Comparison of ENCODE assay signal across 8 mouse cellular contexts in the genomic region with DNA sequence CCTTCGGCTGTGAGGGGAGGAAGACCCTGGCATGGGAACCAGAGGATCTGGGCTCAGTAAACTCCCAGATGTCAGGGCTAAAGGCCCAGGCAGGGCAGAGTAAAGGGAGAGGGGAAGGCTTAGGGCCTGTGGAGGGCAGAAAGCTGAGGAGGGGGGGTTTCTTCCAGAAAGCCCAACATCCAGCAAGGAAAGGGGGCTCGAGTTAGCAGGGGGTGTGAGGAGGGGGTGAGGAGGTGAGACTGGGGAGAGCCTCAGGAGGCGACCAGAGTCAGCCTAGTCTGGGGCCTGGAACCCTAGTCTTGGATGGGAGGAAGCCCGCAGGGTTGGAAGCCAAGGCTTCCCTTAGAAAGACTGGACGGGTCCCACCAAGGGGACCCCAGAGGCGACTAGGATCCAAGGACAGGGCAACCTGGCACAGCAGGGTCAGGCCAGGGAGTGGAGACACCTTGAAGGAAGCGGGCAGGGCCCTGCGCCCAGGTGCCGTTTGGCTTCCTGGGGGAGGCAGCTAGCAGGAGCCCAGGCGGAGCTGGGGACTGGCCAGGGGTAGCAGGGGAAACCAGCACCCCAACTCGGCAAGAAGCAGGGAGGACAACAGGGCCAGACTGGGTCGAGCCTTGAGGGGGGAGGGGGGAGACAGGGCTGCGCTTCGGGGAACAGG. TPM values are rescaled to one million over a fixed set of nuclear protein-coding genes. Genes with fewer than 3 reads are reported as not detected.
DNase-seq lines count a peak whose midpoint lies in the region; ATAC-seq and TF ChIP-seq lines count a peak whose summit lies in the region.

No protein-coding gene starts in this region.

- WGBS in heart, embryonic 15.5 days: 5% methylated on average over 14 of the region's 14 CpGs
- 12% methylated on average over 14 of the region's 14 CpGs for WGBS in forebrain, embryonic 11.5 days
- 8% methylated on average over 14 of the region's 14 CpGs for WGBS in liver, embryonic 14.5 days (ENCODE audit: insufficient replicate concordance)

- no peak for TF ChIP-seq EP300 in liver, embryonic 14.5 days (IDR thresholded peaks at IDR 0.05; ENCODE audit: low read depth)

- peak overlapping the region; percentile 94 for H3K9ac ChIP-seq in heart, embryonic 15.5 days
- H3K9ac ChIP-seq in ES-E14 (ENCODE audit: insufficient read depth, low read depth, low read length, poor library complexity, severe bottlenecking): peak overlapping the region; percentile 89
- H3K9ac ChIP-seq in forebrain, embryonic 11.5 days (ENCODE audit: low read length): peak overlapping the region; percentile 91
- peak overlapping the region; percentile 73 for H3K9ac ChIP-seq in liver, embryonic 14.5 days (replicated peaks)

- in situ Hi-C loops in ES-E14 (cut with MboI; ENCODE audit: low sequenced_read_pairs in 2 of 2, unreplicated experiment in 2 of 2): no loop called here

- no peak for DNase-seq in heart, postnatal 10 days
- DNase-seq in ES-E14 (ENCODE audit: low read depth, low spot score): no peak
- no peak for DNase-seq in forebrain, embryonic 11.5 days (ENCODE audit: low spot score)
- no peak for DNase-seq in liver, embryonic 14.5 days (ENCODE audit: low read depth in 3 of 3, low spot score in 3 of 3)
- DNase-seq in right cerebral cortex, adult 2 months (ENCODE audit: low spot score in 2 of 2): no peak
- DNase-seq in gastrocnemius, postnatal 25 days: no peak
- DNase-seq in adrenal gland, postnatal 4 days (ENCODE audit: low spot score in 2 of 2): no peak

- peaks cover 30% of the 10 kb centered on the region for H3K4me1 ChIP-seq in heart, embryonic 15.5 days (replicated peaks)
- H3K4me1 ChIP-seq in ES-E14 (ENCODE audit: control insufficient read depth in 2 of 2, insufficient read depth in 2 of 2, low read length in 2 of 2, poor library complexity in 1 of 2): peaks cover 0 to 27% of the 10 kb centered on the region in 2 experiments; a peak in 2 of 4 replicates
- no peaks in the 10 kb centered on the region; the same call in 1 of the 2 replicates for H3K4me1 ChIP-seq in forebrain, embryonic 11.5 days (replicated peaks; ENCODE audit: control insufficient read depth, insufficient read depth, low read length)
- 0 out of 4 replicates have a peak, but pooled peaks cover 0 to 2% of the 10 kb centered on the region in 2 experiments for H3K4me1 ChIP-seq in liver, embryonic 14.5 days (replicated peaks; ENCODE audit: control insufficient read depth in 2 of 2, insufficient read depth in 2 of 2, low read length in 1 of 2)

- no peaks in the 10 kb centered on the region for H3K27me3 ChIP-seq in heart, embryonic 15.5 days
- H3K27me3 ChIP-seq in forebrain, embryonic 11.5 days (ENCODE audit: control insufficient read depth, insufficient read depth, low read length): no peaks in the 10 kb centered on the region
- H3K27me3 ChIP-seq in liver, embryonic 14.5 days (ENCODE audit: control insufficient read depth, insufficient read depth, low read length): no peaks in the 10 kb centered on the region

- peak overlapping the region; percentile 82 for H3K27ac ChIP-seq in heart, embryonic 15.5 days
- H3K27ac ChIP-seq in ES-E14 (ENCODE audit: insufficient read depth, low read depth, low read length, poor library complexity, severe bottlenecking): 0 out of 2 replicates have a peak overlapping the region, but pooled peaks have one; percentile 1
- H3K27ac ChIP-seq in forebrain, embryonic 11.5 days (ENCODE audit: low read depth, low read length): peak overlapping the region; percentile 50; the same call in 1 of the 2 replicates
- H3K27ac ChIP-seq in liver, embryonic 14.5 days: no peak overlapping the region

- H3K4me2 ChIP-seq in heart, embryonic 15.5 days: peak overlapping the region; percentile 86
- peak overlapping the region; percentile 98 for H3K4me2 ChIP-seq in forebrain, embryonic 11.5 days (ENCODE audit: low read depth, low read length, severe bottlenecking)
- peak overlapping the region; percentile 85 for H3K4me2 ChIP-seq in liver, embryonic 14.5 days (ENCODE audit: low read depth)

- no peaks in the 10 kb centered on the region for H3K9me3 ChIP-seq in heart, embryonic 15.5 days (replicated peaks)
- H3K9me3 ChIP-seq in ES-E14 (ENCODE audit: control insufficient read depth, insufficient read depth, low read depth, low read length): no peaks in the 10 kb centered on the region
- no peaks in the 10 kb centered on the region for H3K9me3 ChIP-seq in forebrain, embryonic 11.5 days (ENCODE audit: control insufficient read depth, low read length)
- no peaks in the 10 kb centered on the region for H3K9me3 ChIP-seq in liver, embryonic 14.5 days (ENCODE audit: control insufficient read depth, low read length)

- H3K4me3 ChIP-seq in heart, embryonic 15.5 days: peak overlapping the region; percentile 93
- peak overlapping the region; percentile 94 to 99 for H3K4me3 ChIP-seq in ES-E14 (ENCODE audit: insufficient read depth in 1 of 2, low read depth in 1 of 2, low read length in 2 of 2, poor library complexity in 1 of 2, severe bottlenecking in 1 of 2)
- peak overlapping the region; percentile 97 for H3K4me3 ChIP-seq in forebrain, embryonic 11.5 days (ENCODE audit: low read depth, low read length)
- peak overlapping the region; percentile 73 to 78 for H3K4me3 ChIP-seq in liver, embryonic 14.5 days (ENCODE audit: insufficient read depth in 1 of 2, low read depth in 2 of 2, low read length in 2 of 2)

- intact Hi-C loops in heart, postnatal 10 days (cut with DNase I): loop anchor here (2.0 kb wide), 1 partner anchor 17 kb away; no protein-coding TSS in a partner anchor

- no peaks in the 10 kb centered on the region for H3K36me3 ChIP-seq in heart, embryonic 15.5 days
- H3K36me3 ChIP-seq in ES-E14 (ENCODE audit: control insufficient read depth, insufficient read depth, low read length, poor library complexity, severe bottlenecking): no peaks in the 10 kb centered on the region; the same call in 1 of the 2 replicates
- H3K36me3 ChIP-seq in forebrain, embryonic 11.5 days (ENCODE audit: control insufficient read depth, insufficient read depth, low read length): no peaks in the 10 kb centered on the region; the same call in 1 of the 2 replicates
- H3K36me3 ChIP-seq in liver, embryonic 14.5 days (replicated peaks; ENCODE audit: control insufficient read depth, insufficient read depth, low read depth): no peaks in the 10 kb centered on the region

- no peak; the same call in 1 of the 2 replicates for ATAC-seq in heart, embryonic 15.5 days (replicated peaks; ENCODE audit: insufficient number of reproducible peaks, insufficient read depth, low FRiP score, low read depth)
- no peak; the same call in 1 of the 2 replicates for ATAC-seq in forebrain, embryonic 11.5 days (replicated peaks; ENCODE audit: low FRiP score)
- 0 out of 2 replicates have a peak, but pooled peaks have one; percentile 3 for ATAC-seq in liver, embryonic 14.5 days (ENCODE audit: insufficient read depth)

- TF ChIP-seq CTCF in liver, embryonic 14.5 days (IDR thresholded peaks at IDR 0.05; ENCODE audit: low read depth): no peak

RNA-seq across cellular contexts. Expression of gene Mark4, which starts 1.1 kb away (rescaled TPM):
- 7.6 and 8.5 TPM in 2 replicates for polyA plus RNA-seq in heart, embryonic 15.5 days (2015; fragmentation: Nextera tagmentation; extraction: Ambion mirVana)
- 10 to 100 TPM; 26.6 to 26.8 TPM for total RNA-seq in heart, postnatal 10 days (2021)
- 9.9 and 10.3 TPM in 2 replicates for total RNA-seq in ES-E14 (2012; rRNA removed)
- 11.0 and 13.2 TPM in 2 replicates for polyA plus RNA-seq in forebrain, embryonic 11.5 days (2014; fragmentation: Nextera tagmentation; extraction: Ambion mirVana)
- polyA plus RNA-seq in liver, embryonic 14.5 days (2012; rRNA removed): 2.4 and 2.5 TPM in 2 replicates
- polyA plus RNA-seq in liver, embryonic 14.5 days (2014; fragmentation: Nextera tagmentation; extraction: Ambion mirVana): 0.80 and 2.5 TPM in 2 replicates
- total RNA-seq in gastrocnemius, postnatal 25 days (2021): 10 to 100 TPM; 13.2 to 13.8 TPM
- total RNA-seq in adrenal gland, postnatal 4 days (2021): 10 to 100 TPM; 47.7 to 51.6 TPM

RNA-seq across cellular contexts. Expression of gene Exoc3l2, which starts 5.6 kb away (rescaled TPM):
- 0.91 and 1.1 TPM in 2 replicates for polyA plus RNA-seq in heart, embryonic 15.5 days (2015; fragmentation: Nextera tagmentation; extraction: Ambion mirVana)
- 1 to 10 TPM in 1 of 2 experiments, under 1 TPM in 1; 0.81 to 1.0 TPM for total RNA-seq in heart, postnatal 10 days (2021)
- 0.85 and 2.2 TPM in 2 replicates for total RNA-seq in ES-E14 (2012; rRNA removed)
- polyA plus RNA-seq in forebrain, embryonic 11.5 days (2014; fragmentation: Nextera tagmentation; extraction: Ambion mirVana): 1.2 and 1.4 TPM in 2 replicates
- 1.7 and 1.9 TPM in 2 replicates for polyA plus RNA-seq in liver, embryonic 14.5 days (2012; rRNA removed)
- 0.48 and 0.78 TPM in 2 replicates for polyA plus RNA-seq in liver, embryonic 14.5 days (2014; fragmentation: Nextera tagmentation; extraction: Ambion mirVana)
- total RNA-seq in gastrocnemius, postnatal 25 days (2021): under 1 TPM; 0.56 to 0.67 TPM
- 10 to 100 TPM; 26.7 to 28.7 TPM for total RNA-seq in adrenal gland, postnatal 4 days (2021)

RNA-seq across cellular contexts. Expression of gene Bloc1s3, which starts 50.6 kb away (rescaled TPM):
- 1.5 and 1.7 TPM in 2 replicates for polyA plus RNA-seq in heart, embryonic 15.5 days (2015; fragmentation: Nextera tagmentation; extraction: Ambion mirVana)
- 1 to 10 TPM; 2.3 to 3.2 TPM for total RNA-seq in heart, postnatal 10 days (2021)
- 3.1 and 3.4 TPM in 2 replicates for total RNA-seq in ES-E14 (2012; rRNA removed)
- polyA plus RNA-seq in forebrain, embryonic 11.5 days (2014; fragmentation: Nextera tagmentation; extraction: Ambion mirVana): 2.9 and 4.5 TPM in 2 replicates
- 2.0 and 2.7 TPM in 2 replicates for polyA plus RNA-seq in liver, embryonic 14.5 days (2012; rRNA removed)
- polyA plus RNA-seq in liver, embryonic 14.5 days (2014; fragmentation: Nextera tagmentation; extraction: Ambion mirVana): 0.39 and 0.56 TPM in 2 replicates
- total RNA-seq in gastrocnemius, postnatal 25 days (2021): 1 to 10 TPM; 1.7 to 1.9 TPM
- total RNA-seq in adrenal gland, postnatal 4 days (2021): 1 to 10 TPM; 7.7 to 8.1 TPM

RNA-seq across cellular contexts. Expression of gene Trappc6a, which starts 50.7 kb away (rescaled TPM):
- polyA plus RNA-seq in heart, embryonic 15.5 days (2015; fragmentation: Nextera tagmentation; extraction: Ambion mirVana): 73.2 and 81.2 TPM in 2 replicates
- total RNA-seq in heart, postnatal 10 days (2021): 10 to 100 TPM; 43.1 to 53.1 TPM
- total RNA-seq in ES-E14 (2012; rRNA removed): 33.2 and 56.7 TPM in 2 replicates
- polyA plus RNA-seq in forebrain, embryonic 11.5 days (2014; fragmentation: Nextera tagmentation; extraction: Ambion mirVana): 43.7 and 54.1 TPM in 2 replicates
- 24.1 and 28.1 TPM in 2 replicates for polyA plus RNA-seq in liver, embryonic 14.5 days (2012; rRNA removed)
- 40.0 and 40.2 TPM in 2 replicates for polyA plus RNA-seq in liver, embryonic 14.5 days (2014; fragmentation: Nextera tagmentation; extraction: Ambion mirVana)
- total RNA-seq in gastrocnemius, postnatal 25 days (2021): 10 to 100 TPM in 1 of 2 experiments, 1 to 10 TPM in 1; 8.8 to 10.6 TPM
- total RNA-seq in adrenal gland, postnatal 4 days (2021): 10 to 100 TPM; 67.0 to 76.7 TPM

RNA-seq across cellular contexts. Expression of gene Ckm, which starts 53.0 kb away (rescaled TPM):
- 1,612 and 2,052 TPM in 2 replicates for polyA plus RNA-seq in heart, embryonic 15.5 days (2015; fragmentation: Nextera tagmentation; extraction: Ambion mirVana)
- total RNA-seq in heart, postnatal 10 days (2021): 1,000 to 10,000 TPM; 3,255 to 3,362 TPM
- total RNA-seq in ES-E14 (2012; rRNA removed): 0.85 and 1.1 TPM in 2 replicates
- polyA plus RNA-seq in forebrain, embryonic 11.5 days (2014; fragmentation: Nextera tagmentation; extraction: Ambion mirVana): not detected in 2 replicates
- 0.12 and 0.14 TPM in 2 replicates for polyA plus RNA-seq in liver, embryonic 14.5 days (2012; rRNA removed)
- polyA plus RNA-seq in liver, embryonic 14.5 days (2014; fragmentation: Nextera tagmentation; extraction: Ambion mirVana): 0.11 and 0.19 TPM in 2 replicates
- over 10,000 TPM; 37,777 to 44,473 TPM for total RNA-seq in gastrocnemius, postnatal 25 days (2021)
- total RNA-seq in adrenal gland, postnatal 4 days (2021): 100 to 1,000 TPM; 103 to 234 TPM
